Mouse (Mus musculus) lung, postnatal 25 days (tissue): ENCODE measurements around the gene Olfr574.

ENCODE experiments used
- DNase-seq: peaks from one replicate; pipeline ENCODE4 v3.0.0; 2022; ENCODE audit warnings: low spot score

Gene Olfr574

DNA sequence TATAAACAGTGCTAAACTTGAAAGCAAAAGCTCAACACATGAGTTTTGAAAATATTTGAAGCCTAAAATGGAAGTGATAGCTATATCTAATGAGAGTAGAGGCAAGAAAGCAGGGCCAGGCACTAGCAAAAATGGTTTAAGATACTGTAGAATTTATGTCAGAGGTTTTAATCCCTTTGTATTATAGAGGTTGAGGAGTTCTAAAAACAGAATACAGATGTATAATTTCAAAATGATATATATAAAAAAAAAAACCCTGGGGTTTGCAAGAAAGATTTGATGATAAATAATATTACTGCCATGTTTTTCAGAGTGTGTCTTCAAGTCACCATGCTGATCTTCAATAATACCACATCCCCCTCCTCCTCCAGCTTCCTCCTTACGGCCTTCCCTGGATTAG lies at the start of gene Olfr574:
Gene Olfr574 (plus strand): TSS at position 301 of the 400 bp plus-strand sequence.
- no peak for DNase-seq

DNA sequence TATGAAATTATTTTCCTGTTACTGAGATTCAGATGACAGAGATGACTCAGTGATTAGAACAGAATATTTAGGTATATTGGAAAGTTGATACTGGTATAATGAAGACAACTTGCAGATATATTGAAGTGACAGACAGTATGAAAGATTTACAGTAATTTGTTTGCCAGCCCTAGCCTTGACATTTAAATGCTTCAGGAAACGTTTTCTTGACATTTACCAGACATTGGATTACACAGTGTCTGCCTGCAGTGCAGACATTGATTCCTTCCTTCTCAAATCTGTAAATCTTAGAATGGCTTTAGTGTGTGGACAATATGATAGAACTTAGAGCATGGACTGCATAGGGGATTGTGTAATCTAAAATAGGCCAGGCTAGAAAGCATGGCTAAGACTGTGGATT lies 33.0 kb upstream of the Olfr574 start:
- DNase-seq, result no peak

DNA sequence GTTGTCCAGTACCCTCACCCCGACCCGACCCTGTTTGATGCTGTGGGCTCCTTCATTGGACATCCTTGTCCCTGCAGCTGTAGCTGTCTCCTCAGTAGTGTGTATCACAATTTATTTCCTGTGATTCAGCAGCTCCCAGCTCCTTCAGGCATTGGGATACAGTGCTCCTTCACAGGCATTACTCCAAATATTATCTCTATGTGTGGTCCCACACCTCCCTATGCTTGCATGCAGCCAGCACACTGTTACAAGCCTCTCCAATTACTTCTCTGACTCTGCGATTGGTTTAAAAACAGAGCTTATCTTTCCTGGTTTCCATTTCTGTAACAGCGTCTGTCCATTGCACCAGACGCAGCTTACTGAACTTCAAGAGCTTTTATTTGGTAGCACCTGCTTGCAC lies 31.9 kb upstream of the Olfr574 start:
- DNase-seq, result no peak

DNA sequence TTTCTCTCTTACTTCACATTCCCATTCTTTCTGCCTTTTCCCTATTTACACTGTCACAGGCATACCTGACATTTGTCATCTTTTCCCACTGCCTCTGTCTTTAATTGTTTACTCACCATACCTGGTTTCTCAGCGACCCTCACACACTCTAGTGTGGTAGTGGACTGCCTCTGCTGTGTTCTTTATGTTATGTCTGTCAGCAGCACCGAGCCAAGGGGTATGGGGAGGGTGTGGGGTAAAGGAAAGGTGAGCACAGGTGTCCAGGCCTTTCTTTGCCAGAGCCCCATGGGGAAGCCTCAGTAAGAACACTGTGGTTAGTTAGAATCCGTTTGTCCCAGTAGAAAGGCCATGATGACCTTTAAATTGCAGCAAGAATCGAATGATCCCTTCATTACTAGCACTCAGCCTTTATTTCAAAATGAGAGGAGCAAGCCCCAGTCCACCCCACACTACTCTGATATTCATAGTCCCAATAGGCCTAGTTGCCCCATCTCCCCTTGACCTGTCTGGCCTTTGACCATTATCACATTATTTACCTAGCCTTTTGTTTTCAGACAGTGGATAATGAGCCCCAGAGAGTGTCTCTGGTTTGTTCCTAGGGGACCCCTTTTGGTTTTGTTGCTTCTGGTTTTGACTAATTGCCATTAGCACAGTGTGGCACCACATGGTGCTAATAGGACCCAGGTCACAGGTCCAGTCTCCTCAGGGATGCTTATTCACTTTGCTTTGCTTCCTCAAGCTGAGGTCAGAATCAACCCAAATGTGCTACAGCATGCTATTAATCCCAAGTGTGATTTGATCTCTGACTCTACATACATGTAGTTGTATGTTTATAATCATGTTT lies 31.0 kb upstream of the Olfr574 start, which contains the start of gene Olfr571:
Gene Olfr571 (minus strand): TSS at position 505 of the 844 bp plus-strand sequence.
- DNase-seq, result no peak

DNA sequence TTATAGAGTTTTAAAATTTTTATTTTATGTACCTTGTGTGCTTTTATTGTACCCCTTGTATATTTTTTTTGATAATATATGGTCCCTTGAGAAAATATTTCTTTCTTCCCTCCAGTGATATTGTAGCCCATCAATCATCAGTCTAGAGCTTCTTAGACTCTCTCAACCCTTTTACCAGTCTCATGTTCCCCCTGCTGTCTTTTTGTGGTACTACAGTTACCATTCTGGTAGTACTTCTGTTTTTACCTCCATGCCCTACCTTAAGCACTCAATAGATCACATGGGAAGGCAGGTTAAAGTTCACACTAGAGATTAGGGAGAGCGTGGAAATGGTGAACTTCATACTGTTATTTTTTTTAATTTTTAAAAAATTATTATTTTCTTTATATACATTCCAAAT lies 28.6 kb upstream of the Olfr574 start:
- DNase-seq, result no peak

DNA sequence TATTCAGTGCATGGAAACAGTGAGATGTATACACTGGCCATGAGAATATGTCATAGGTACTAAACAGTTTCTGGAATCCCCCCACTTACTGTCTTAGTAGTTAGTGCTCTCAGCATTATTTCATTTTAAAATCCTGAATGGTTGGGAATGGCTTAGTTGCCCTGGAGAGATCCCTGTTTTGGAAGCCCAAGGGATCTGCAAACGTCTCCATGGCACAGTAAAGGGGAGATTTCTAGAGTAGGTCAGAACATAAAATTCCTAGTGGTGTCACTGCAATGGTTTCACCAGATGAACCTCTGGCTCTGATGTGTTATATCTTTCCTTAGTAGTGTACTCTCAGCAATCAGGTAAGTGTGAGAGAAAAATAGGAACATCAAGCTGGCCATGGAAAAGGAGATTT lies 24.2 kb upstream of the Olfr574 start, which contains the start of gene Olfr572:
Gene Olfr572 (plus strand): TSS at position 301 of the 400 bp plus-strand sequence.
- no peak for DNase-seq

DNA sequence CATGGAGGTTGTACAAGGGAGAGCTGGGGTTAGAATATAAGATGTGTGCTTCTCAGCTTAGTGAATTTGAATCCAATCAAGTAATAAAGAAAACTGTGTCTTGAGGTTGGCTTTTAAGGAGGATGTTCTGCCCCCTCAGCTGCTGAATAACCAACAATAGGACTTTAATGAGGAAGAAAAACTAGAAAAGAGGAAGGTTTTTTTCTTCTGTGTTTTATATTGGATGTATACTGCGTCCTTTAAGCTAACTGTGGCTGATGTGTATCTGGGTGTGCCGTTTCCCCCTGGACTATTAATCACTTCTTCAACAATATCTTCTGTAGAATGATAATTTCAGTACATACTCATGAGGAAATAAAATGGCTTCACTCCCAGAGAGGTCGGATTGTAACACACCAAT lies 21.2 kb upstream of the Olfr574 start:
- no peak for DNase-seq

DNA sequence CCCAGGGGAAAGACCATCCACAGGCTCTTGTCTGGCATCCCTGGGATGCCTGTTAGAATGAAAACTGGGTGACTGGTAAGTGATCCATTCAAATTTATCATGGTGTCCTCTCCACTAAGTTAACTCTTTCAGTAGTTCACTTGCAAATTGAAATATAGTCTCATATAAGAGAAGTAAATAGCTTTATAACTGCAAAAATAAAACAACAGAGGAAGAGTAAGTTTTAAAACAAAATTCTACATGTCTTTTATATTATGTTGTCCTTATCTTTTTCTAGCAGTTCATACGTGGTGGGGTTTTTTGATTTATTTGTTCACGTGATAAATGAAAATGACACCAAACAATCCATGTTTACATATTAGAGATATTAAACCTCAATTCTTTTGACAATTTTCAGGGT lies 5.8 kb upstream of the Olfr574 start, which contains the start of gene Olfr573-ps1:
Gene Olfr573-ps1 (minus strand): TSS at position 101 of the 400 bp plus-strand sequence.
- DNase-seq, result no peak

DNA sequence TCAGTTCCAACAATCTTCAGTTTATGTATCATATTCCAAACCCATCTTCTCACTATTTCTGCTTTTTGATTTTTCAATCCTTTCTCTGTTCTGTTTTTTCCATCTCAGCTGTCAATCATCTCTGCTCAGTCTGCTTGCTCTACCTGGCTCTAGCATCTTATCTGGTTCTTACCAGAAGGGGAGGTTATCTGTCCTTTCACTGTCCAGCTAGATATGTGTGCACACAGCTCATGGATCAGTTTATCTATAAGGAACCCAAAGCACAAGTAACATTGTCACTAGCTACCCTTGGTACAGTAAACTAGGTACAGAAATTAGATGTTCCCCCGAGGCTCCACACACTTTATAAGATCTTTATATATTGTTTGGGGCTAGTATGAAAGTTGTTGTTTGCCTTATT lies 4.8 kb upstream of the Olfr574 start:
- no peak for DNase-seq

DNA sequence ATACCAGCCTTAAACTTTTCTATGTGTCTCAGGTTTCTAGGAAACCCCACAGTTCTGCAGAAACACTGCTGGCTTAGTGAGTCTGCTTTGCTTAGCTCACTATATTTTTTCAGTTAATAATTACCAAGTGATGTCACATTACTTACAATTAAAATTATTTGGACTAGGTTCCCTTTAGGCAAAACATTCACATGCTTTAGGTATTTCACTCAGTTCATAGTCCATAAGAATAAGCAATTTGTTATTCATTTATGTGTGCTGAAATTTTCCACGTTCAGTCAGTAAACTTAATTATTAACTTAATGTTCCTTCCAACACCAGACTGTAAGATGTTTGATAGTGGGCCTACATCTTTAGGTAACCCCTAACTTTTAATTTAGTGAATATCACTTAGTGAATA lies 2.5 kb downstream of the Olfr574 start:
- DNase-seq, result no peak

DNA sequence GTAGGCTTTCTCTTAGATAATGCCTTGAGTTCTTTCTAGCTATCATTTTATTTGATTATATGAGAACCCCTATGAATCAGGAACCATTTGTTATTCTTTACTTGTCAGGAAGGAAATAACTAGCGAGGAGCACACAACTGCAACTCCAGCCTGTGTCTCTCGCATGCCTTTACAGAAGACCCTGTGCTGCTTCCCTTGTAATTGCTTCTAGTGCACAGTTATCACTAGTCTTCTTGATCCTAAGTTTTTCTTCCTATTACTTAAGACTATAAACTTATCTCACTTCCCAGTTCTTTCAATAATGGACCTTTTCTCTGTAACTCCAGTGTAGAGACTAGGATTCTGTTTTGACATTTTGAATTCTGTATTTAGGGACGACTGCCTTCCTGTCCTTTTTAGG lies 9.9 kb downstream of the Olfr574 start:
- DNase-seq, result no peak

DNA sequence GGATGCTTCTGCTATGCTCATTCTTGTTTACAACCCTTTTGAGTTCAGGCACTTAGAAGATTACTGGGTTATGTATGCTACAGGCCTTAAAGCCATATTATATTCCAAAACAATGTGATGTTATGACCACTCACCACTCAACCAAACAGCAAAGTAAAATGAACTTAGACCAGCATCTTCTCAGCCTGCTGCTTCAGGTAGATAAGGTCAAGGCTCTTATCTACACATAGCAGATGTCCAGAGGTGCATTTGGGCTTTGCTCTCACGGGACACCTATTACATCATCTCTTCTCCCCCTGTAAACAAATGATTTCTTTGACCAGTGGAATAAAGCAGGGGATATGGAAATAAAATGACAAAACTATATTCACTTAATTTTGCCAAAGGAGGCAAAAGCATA lies 10.3 kb downstream of the Olfr574 start, which contains the start of gene Olfr575:
Gene Olfr575 (minus strand): TSS at position 183 of the 400 bp plus-strand sequence.
- DNase-seq, result no peak

DNA sequence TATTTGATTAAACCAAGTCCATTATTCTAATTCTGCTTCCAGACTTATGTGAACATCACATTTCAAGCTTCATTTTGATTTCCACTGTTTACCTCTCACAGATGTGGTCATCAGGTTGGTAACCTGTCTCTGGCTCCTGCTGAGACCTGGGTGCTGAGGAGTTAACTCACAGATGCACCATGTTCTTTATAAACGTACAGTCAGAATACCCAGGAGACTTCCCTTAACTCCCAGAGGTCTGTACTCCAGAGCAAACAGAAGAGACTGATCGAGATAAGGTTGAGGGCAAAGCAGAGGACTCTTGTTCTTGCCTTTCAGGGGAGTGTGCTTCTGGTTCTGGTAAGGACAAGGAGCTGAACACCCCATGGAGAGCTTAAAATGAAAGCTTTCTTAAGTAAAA lies 14.1 kb downstream of the Olfr574 start, which contains the start of gene Olfr576:
Gene Olfr576 (plus strand): TSS at position 301 of the 400 bp plus-strand sequence.
- no peak for DNase-seq

DNA sequence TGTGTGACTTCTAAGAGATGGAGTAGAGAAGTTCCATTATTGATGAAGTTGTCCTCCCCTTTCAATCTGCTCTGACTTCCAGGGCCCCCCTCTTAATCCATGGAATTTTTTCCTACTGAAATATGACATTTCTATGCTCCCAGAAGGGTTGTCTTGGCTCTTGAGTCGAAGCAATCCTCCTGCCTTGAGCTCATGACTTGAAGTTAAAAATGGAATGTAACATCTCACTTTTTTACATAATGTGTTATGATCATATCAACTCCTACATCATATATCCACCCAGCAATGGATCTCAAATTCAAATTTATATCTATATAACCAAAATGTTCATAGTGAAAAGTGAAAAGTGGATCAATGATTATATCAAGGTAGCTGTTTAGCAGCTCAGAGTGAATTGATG lies 26.1 kb downstream of the Olfr574 start:
- DNase-seq, result no peak

DNA sequence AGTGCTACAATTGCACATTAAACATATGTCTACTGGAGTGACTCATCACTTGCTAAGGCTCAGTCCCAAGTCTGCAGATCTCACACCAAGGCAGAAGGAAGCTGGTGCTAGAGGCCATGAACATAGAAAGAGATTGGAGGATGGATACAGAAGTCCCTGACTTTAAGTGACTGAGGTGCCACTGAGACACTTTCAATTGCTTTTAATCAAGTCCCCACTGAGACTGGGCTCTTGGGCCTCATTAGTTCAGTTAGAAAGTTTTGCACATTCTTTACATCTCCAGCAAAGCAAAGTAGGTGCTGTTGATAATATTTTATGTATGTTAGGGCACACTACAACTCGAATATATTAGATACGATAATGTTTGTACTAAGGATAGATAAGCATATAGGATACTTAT lies 27.6 kb downstream of the Olfr574 start, which contains the start of gene Olfr577:
Gene Olfr577 (minus strand): TSS at position 101 of the 400 bp plus-strand sequence.
- no peak for DNase-seq

DNA sequence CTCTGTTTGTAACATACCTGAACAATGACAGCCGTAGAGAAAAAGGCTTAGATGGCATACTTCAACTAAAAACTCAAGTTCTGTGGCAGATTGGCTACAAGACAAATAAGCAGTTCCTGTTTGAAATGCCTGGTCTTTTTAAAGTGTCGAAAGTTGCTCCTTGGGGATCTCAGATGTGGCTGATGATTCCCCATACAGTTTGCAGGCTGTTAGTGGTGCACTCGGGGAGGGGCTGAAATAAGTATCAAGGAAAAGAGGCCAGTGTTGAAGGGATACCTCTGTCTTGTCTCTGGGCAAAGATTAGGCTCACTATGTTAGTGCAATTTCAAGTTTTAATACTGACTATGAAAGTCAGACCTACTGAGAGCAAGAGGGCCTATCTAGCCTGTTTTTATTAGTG lies 41.0 kb downstream of the Olfr574 start, which contains the start of gene Olfr578:
Gene Olfr578 (minus strand): TSS at position 101 of the 400 bp plus-strand sequence.
- DNase-seq, result no peak
